Mouse (Mus musculus): ENCODE results near the gene Sp4.

DNA sequence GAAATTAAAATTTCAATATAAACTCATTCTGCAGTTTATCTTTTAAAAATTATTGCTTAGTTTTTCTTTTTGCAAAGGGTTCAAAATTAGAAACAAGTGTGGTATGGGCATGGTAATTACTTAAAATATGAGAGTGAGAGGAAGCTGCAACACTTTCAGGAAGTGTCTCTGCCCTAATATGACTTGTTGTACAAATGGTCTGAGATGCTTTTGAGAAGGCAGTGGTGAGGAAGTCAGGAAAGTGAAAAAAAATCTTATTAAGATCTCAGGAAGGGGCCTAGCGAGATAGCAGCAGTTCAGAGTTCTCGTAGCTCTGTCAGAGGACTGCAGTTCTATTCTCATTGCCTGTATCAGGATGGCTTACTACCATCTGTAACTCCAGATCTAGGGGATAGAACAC, 89.1 kb downstream of the Sp4 start:
- TF ChIP-seq EP300 (IDR thresholded peaks at IDR 0.05; ENCODE audit: low read depth in 1 of 2, low read length in 2 of 2) (no peak), BHLHE40 (IDR thresholded peaks at IDR 0.05; ENCODE audit: borderline replicate concordance, low read depth, low read length) (no peak), UBTF (IDR thresholded peaks at IDR 0.05; ENCODE audit: borderline replicate concordance, insufficient read depth, low read depth, low read length) (no peak), TAL1 (IDR thresholded peaks at IDR 0.05; ENCODE audit: low read length) (no peak), GABPA (IDR thresholded peaks at IDR 0.05; ENCODE audit: low read depth, low read length) (no peak), ZC3H11A (IDR thresholded peaks at IDR 0.05; ENCODE audit: low read depth, low read length) (no peak), POLR2A (IDR thresholded peaks at IDR 0.05; ENCODE audit: control insufficient read depth in 1 of 2, insufficient read depth in 1 of 2, low read depth in 1 of 2, low read length in 2 of 2, poor library complexity in 1 of 2) (no peak), CTCF (IDR thresholded peaks at IDR 0.05 in 2 of 3, conservative IDR thresholded peaks at IDR 0.05 in 1 of 3; ENCODE audit: control insufficient read depth in 1 of 3, insufficient read depth in 1 of 3, low read depth in 2 of 3, low read length in 3 of 3, poor library complexity in 1 of 3, severe bottlenecking in 1 of 3) (no peak), CHD2 (IDR thresholded peaks at IDR 0.05; ENCODE audit: low read length) (no peak), ZMIZ1 (IDR thresholded peaks at IDR 0.05; ENCODE audit: low read depth, low read length) (no peak), MYC (IDR thresholded peaks at IDR 0.05; ENCODE audit: low read depth, low read length) (no peak), USF1 (IDR thresholded peaks at IDR 0.05; ENCODE audit: low read depth, low read length) (no peak)

Measured in MEL (cell line).